Mouse (Mus musculus) left cerebral cortex, adult 8-10 months (tissue): ENCODE results near the gene Snd1. TPM values are rescaled to one million over a fixed set of nuclear protein-coding genes. Genes with fewer than 3 reads are reported as not detected.

Experiments used
- DNase-seq, 2 experiments: peaks; one replicate each; pipeline ENCODE4 v3.0.0; 2022; ENCODE audit warnings: low spot score in 2 of 2
- total RNA-seq, 4 experiments: library from RNA; stranded (reverse); gene quantifications; 2 replicates each; pipeline ENCODE4 v1.2.4; 2022

Snd1 gene
- total RNA-seq, 4 experiments from 2014 or later = 81.9 to 93.2 (median 88.8) TPM

DNA sequence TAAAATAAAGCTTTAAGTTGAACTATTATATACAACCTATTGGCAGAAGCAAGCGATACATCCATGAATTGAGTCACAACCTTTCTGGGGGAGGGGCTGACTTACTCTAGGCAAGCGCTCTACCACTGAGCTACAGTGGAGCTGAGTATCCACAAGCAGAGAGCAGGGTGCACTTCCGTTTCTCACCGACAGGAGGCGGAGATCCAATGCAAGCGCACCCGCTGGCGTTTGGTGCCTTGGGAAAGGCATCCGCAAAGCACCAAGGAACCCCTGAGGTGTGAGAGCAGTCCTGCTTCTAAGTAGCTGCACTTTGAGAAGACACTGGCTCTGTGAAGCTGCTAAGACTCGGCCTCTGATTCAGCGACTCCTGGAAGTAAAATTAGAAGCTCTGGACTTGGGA, 480.6 kb downstream of the Snd1 start:
- DNase-seq = peak in 1 of 2 experiments; percentile 36

DNA sequence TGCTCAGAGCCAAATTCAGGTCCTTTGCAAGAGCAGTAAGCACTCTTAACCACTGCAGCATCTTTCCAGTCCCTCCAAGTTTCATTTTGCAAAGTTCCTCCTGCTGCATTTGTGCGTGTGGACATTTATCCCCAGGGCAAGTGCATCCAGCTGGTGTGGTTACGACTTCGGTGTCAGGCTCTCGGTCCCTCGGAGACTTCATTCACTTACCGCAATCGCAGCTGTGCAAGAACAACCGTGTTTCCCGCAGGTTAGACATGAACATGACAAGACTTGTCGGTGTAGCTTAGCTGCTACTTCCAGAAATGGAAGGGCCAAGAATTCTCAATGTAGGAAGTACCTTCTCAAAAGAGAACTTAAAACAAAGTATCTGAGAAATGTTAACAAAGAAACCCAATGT, 482.5 kb downstream of the Snd1 start:
- DNase-seq = no peak

DNA sequence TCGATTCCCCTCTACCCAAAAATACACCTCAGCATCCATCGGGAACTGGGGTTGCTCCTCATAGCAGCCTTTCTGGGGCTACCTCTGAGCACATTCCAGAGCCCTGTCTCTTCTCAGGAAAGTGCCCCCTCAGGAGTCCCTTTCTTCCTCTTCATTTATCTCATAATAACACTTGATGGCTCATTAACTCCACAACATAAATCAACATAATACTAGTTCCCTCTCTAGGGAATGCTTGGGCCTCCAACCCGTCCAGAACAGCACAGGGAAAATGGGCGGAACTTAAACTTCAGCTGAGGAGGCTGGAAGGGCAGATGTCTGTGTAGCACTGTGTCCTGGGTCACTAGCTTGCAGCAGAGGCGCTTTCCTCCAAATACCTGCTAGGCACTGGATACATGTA, 488.2 kb downstream of the Snd1 start:
- DNase-seq = no peak

DNA sequence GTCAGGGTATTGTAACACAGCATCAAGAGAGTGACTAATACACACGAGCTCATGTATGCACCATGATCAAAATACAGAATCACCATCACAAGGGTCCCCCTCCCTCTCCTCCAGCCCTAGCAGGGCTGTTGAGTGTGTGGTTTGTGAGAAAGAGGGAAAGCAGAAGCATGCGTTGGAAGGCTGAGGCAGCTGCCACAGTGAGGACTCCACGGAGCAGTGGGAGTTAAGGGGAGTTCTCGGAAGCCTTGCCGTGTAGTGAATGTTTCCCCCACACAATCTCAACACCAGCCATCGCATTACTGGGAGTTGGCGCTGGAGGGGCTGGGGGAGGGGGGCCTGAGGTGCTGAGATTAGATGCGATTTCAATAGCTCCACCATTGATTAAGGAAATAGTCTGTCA, 490.3 kb downstream of the Snd1 start:
- no peak for DNase-seq

DNA sequence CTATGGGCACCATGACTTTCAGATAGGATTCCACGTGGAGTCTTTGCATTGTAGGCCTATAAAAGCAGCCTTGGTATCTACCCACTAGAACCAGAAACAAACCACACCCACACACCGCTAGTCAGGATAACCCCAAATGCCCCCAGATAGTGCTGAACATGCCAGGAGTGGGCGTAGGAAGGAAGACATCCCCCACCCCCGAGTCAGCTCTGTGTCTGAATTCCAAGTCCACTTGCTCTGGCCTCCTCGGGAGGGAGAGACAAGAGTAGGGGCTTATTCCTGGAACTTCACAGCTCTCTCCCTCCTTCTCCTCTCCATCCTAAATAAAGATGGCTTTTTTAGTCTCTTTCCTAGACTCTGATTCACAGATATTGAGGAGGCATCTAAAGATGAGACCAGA, 494.7 kb downstream of the Snd1 start:
- peak in 1 of 2 experiments; percentile 83 for DNase-seq

DNA sequence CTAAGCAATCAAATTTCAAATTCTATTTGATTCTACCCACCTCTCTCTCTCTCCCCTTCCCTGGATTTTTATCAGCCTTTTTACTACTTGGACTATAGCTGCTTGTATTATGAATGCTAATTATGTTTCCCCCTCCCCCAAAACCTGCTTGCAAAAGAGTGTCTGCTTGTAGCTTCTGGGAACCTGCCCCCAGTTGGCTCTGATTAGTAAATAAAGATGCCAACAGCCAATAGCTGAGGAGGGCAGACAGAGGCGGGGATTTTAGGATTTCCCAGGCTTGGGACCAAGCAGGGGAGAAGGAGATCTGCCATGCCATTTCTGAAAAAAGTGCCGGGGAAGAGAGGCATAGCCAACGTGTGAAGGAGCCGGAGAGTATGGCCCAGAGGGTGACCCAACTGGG, 495.8 kb downstream of the Snd1 start:
- DNase-seq = no peak

DNA sequence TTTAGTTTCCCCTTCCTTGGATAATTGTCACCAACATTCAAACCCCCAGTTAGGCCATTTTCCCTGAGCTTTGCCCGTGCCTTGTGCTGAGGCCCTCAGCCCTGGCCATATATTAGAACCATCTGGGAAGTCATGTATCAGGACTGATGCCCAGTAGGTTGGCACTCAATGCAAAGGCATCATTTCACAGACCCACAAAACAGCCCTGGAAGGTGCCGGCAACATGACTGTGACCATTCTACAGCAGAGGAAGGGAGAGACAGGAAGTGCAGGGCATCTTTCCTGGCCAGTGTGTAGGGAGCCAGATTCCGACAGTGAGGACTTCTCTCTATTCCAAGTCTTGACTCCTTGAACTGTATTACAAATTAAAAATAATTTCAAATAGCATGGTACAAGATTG, 499.6 kb downstream of the Snd1 start:
- DNase-seq = no peak

DNA sequence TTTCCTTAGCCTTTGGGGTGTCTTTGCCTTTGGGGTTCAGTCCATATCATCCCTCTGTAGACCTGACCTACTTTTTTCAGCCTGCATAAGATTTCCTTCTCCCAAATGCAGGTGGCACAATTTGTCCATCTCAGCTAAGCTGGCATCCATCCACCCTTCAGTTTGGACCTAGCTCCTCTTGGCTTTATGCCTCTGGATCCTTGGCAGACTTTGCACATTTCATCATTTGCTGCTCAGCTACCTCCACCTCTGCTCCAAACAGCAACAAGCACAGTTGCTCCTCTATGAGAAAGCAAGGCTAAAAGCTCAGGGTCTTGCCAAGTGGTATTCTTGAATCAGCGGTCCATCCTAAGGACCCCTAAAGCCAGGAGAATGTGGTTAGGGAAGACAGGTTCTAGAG, 500.2 kb downstream of the Snd1 start:
- DNase-seq = peak in 1 of 2 experiments; percentile 69

DNA sequence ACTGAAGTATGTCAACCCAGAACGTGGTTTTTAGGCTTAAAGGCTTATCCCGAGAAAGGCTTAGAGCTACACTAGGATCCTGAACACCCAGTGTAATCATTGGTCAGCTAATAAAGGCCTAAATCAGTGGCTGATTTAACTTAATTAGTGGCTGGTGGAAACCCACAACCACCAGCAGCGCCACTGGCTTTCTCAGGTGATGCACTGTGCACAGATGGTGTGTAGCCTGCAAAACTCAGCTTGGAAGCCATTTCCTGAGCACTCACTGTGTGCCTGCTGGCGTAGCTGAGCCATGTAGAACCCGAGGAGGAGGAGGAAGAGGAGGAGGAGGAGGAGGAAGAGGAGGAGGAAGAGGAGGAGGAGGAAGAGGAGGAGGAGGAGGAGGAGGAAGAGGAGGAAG, 503.1 kb downstream of the Snd1 start:
- DNase-seq = no peak

DNA sequence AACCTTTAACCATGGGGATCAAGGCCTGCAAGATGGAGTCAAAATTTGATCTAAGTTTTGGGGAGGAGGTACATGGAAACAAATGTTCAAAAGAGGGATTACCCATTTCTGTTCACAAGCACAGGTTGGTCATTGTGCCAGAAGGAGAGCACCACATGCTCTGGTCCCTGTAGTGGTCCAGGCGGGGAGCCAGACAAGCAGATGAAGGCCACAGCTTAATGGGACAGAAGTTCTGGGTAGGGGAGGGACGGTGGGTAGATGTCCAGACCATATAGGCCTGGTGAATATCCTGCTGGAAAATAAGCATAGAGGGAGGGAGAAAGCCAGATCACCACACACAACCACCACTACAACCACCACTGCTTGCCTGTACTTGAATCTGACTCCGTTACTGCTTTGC, 503.9 kb downstream of the Snd1 start:
- no peak for DNase-seq

DNA sequence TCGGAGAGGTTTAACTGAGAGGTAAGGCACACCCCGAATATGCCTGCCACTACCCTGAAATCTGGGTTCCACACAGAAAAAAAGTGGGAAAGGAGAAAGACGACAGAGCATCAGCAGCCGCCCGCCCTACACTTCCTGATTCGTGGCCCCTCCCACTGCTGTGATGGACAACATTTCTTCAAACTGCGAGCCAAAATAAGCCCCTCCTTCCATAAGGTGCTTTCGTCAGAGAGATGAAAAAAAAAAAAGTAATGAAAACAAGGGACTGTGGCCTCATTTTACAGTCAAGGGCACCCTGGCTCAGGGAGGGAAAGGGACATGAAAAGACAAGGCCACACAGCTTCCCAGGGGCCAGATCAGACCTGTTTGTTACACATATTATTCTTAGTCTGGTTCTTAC, 504.6 kb downstream of the Snd1 start:
- no peak for DNase-seq

DNA sequence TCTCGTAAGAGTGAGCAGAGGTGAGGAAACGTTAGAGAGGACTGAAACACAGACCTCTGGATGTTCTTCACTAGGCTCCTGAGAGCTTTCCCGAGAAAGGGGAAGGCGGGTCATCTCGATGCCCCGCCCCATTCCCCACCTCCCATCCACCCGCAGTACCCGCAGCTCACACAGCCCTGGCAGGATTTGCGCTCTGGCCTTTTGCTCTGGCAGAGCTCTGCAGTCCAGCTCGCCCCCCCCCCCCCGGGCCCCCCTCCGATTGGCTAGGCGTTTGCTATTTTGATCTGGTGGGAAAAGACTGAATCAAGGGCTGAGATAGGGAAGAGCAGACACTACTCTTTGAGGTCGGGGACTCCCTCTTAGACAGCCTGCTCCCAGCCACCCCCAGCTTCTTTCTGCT, 505.3 kb downstream of the Snd1 start:
- no peak for DNase-seq

DNA sequence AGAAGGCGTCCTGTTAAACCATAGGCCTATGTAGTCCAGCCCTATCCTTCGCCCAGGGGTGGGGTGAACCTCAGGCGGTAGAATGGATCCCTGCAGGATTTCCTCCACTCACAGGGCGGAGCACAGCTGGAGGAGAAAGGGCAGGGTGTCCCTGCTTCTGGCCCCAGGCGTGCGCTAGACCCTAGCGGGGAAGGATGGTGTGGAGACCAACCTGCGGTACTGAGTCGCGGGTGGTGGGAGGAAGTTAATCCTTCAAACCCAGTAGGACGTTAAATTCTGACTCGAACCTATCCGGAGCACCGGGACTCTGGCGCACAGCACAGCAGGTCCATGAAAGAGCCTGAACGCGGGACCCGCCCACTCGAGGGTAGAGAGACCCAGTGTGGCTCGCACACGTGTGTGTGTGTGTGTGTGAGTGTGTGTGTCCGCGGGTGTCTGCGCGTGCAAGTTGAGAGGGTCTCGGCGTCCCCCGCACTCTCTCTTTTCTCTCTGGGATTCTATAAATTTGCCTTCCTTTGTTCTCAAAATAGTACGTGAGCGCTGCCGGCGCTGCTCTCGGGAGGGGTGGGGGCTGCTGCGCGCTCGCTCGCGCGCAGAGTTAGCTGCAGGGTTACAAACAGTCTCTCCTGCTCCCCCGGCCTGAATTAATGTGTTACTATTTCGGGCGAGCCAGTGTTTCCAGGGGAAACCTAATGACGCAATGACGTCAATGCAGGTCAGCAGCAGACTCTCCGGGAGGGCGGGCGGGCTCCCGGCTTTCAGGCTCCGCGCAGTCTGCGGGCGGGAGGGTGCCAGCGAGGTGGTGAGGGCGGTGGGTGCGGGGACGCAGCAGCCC, 506.0 kb downstream of the Snd1 start:
- DNase-seq = peak; percentile 42 to 81

DNA sequence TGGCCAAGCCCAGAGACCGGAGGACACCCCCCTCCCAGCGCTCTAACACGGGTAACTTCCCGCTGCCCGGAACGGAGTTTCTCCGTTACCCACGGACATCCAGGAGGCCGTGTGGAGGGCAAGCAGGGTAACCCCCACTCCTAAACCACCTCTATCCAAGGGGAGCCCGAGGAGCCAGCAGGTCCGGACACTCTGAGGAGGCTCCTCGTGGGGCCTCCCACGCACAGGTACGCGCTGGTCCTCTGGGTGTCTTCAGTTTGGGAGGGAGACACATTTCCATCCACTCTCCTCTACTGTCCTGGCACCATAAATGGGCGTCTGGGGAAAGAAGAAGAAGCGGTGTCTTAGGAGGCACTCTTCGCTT, 506.6 kb downstream of the Snd1 start:
- peak in 1 of 2 experiments; percentile 48 for DNase-seq

DNA sequence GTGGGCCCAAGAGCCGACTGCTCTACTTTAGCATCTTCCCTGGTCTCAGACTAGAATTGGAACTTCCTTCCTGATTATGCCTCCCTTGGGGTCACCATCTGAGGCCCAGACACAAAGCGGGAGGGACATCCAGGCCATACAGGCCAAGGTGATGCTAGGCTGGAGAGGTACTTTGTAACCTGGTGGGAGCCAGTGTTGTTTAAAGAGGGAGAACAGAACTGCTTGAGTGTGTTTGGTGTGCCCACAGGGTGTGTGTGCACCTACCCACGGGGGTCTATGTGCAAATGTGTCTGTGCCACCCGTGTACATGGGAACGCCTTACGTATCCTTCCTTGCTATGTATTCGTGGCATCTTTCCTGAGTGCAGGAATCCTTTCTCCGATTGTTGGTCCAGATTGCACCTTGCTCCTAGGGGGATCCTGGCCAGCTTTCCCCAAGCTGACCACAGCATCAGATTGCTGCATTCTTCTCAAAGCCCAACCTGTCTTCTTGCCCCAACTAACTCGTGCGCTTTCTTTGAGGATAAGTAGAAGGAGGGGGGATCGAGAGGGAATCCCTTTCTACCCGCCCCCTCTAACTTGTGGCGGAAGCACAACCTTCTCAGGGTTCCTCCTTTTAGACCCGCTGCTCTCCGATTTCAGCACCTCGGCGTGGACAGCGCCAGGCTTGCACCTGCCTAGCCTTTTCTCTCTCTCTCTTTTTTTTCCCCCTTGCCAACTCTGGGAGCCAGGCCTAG, 507.2 kb downstream of the Snd1 start:
- DNase-seq = peak in 1 of 2 experiments; percentile 29

DNA sequence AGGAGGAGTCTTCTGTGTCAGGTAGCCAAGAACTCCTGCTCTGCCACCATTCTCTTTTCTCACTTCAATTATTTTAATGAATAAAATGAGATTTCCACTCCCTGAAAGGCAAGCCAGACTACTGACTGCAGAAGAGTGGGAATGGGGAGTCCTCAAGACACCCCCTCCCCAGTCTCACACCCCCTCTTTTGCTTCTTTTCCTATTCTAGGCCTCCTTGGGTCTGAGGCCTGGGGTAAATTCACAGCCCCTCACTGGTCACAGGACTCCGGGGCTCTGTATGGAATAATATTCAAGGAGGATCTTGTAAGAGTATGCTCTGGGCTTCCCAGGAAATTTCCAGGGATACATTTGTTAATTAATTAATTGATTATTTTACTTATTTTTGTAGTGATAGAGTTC, 507.9 kb downstream of the Snd1 start:
- DNase-seq = no peak

Other genes with a start within 250 kb of the Snd1 start
- 10 to 100 TPM; 18.2 to 22.3 (median 20.9) TPM for gene Zfp800, start 77.1 kb upstream of the Snd1 start, total RNA-seq
- gene Arf5, start 51.6 kb upstream of the Snd1 start, total RNA-seq = 100 to 1,000 TPM; 230 to 256 (median 247) TPM
- not detected for gene Fscn3, start 47.4 kb upstream of the Snd1 start, total RNA-seq
- gene Gcc1, start 46.7 kb upstream of the Snd1 start, total RNA-seq = 10 to 100 TPM; 15.7 to 22.2 (median 19.9) TPM
- not detected for gene Pax4, start 25.8 kb upstream of the Snd1 start, total RNA-seq